Mouse (Mus musculus) kidney, embryonic 15.5 days (tissue): ENCODE measurements around the gene Ddx41. TPM values are rescaled to one million over a fixed set of nuclear protein-coding genes. Genes with fewer than 3 reads are reported as not detected.
A peak's percentile ranks its signal among the peaks of the same experiment; 100 is the strongest.

Source experiments
- ATAC-seq: fragments of 200-750 bp; cut with Nextera tagmentation; replicated peaks from 2 replicates; pipeline ENCODE4 v1.8.0; 2017; ENCODE audit warnings: moderate TSS enrichment; ENCODE audit not compliant: low FRiP score
- H3K27ac ChIP-seq: fragments of 300-500 bp; sonication (generic); 2 replicates; pipeline ENCODE4 v1.5.1; 2015; ENCODE audit warnings: mild to moderate bottlenecking, inconsistent platforms
- H3K27me3 ChIP-seq: fragments of 300-500 bp; sonication (generic); 2 replicates; pipeline ENCODE4 v1.6.1; 2015; ENCODE audit warnings: inconsistent platforms
- H3K36me3 ChIP-seq: fragments of 300-500 bp; sonication (generic); 2 replicates; pipeline ENCODE4 v1.6.1; 2015; ENCODE audit warnings: inconsistent platforms
- H3K4me1 ChIP-seq: fragments of 300-500 bp; sonication (generic); 2 replicates; pipeline ENCODE4 v1.6.1; 2015; ENCODE audit warnings: inconsistent platforms
- H3K4me2 ChIP-seq: fragments of 300-500 bp; sonication (generic); 2 replicates; pipeline ENCODE4 v1.6.1; 2015; ENCODE audit warnings: moderate library complexity, mild to moderate bottlenecking, inconsistent platforms
- H3K4me3 ChIP-seq: fragments of 300-500 bp; sonication (generic); replicated peaks from 2 replicates; pipeline ENCODE4 v1.5.1; 2015; ENCODE audit warnings: mild to moderate bottlenecking, inconsistent platforms
- H3K9ac ChIP-seq: fragments of 300-500 bp; sonication (generic); 2 replicates; pipeline ENCODE4 v1.6.1; 2015; ENCODE audit warnings: mild to moderate bottlenecking, inconsistent platforms
- H3K9me3 ChIP-seq: fragments of 300-500 bp; sonication (generic); replicated peaks from 2 replicates; pipeline ENCODE4 v1.6.1; 2016; ENCODE audit warnings: inconsistent platforms
- WGBS: fragments of 180-500 bp; shearing (Covaris S2); methylation state at CpG from one replicate; pipeline ENCODE4 v1.1.7; 2015; ENCODE audit warnings: mixed read lengths; 5-methylcytosine and 5-hydroxymethylcytosine counted together
- polyA plus RNA-seq: library from polyadenylated mRNA; unstranded; fragments of >200 nt; fragmentation: Nextera tagmentation; extraction: Ambion mirVana; gene quantifications from 2 replicates; pipeline ENCODE4 v1.2.1, GENCODE M21; 2015

Gene Ddx41
- polyA plus RNA-seq, 1 experiment from 2014 or later, result 87.4 TPM

DNA sequence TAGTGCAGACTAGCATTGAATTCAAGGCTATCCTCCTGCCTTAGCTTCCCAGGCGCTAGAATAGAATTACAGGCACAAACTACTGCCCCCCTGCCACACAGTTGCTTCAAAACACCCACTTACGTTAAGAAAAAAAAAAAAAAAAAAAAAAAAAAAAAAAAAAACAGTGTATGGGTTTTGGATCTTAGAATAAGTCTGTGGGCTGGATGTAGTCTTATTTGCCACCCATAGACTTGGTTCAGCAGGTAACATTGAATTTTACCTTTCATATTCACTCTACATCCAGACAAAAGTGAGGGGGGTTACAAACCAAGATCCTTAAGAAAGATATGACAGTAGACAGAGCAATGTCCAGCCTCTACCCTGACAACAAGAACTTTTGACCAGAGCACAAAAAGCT is 31.5 kb upstream of the Ddx41 start:
- no peak overlapping the region for H3K4me3 ChIP-seq
- no peak for ATAC-seq
- no peaks in the 10 kb centered on the region for H3K27me3 ChIP-seq
- WGBS, result 87% methylated on average over 2 of the region's 2 CpGs
- peaks cover 37% of the 10 kb centered on the region for H3K36me3 ChIP-seq
- H3K4me1 ChIP-seq, result peaks cover 18% of the 10 kb centered on the region
- no peak overlapping the region for H3K4me2 ChIP-seq
- no peak overlapping the region for H3K27ac ChIP-seq
- no peak overlapping the region for H3K9ac ChIP-seq
- no peaks in the 10 kb centered on the region for H3K9me3 ChIP-seq

DNA sequence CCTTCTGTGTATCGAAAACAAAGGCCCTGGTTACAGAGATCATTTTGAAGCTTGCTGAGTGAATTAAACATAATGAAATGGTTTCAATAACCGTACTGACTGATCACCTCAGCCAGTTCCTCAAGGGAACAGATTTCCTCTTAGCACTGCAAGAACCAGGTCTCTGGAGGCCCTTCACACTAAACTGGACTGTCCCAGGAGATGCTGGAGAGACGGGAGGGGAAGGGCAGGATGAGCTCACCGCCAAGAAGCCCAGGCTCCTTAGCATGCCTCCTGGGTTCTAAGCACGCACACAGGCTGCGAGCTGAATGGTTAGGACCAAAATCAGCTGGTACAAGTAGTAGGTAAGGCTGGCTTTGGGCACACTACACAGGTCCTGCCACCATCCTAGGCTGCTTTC is 30.5 kb upstream of the Ddx41 start:
- H3K36me3 ChIP-seq, result peaks cover 37% of the 10 kb centered on the region
- no peaks in the 10 kb centered on the region for H3K27me3 ChIP-seq
- ATAC-seq, result no peak
- H3K4me3 ChIP-seq, result no peak overlapping the region
- 84% methylated on average over 6 of the region's 6 CpGs for WGBS
- no peak overlapping the region for H3K4me2 ChIP-seq
- H3K4me1 ChIP-seq, result peaks cover 14% of the 10 kb centered on the region
- H3K9ac ChIP-seq, result no peak overlapping the region
- no peak overlapping the region for H3K27ac ChIP-seq
- H3K9me3 ChIP-seq, result no peaks in the 10 kb centered on the region

DNA sequence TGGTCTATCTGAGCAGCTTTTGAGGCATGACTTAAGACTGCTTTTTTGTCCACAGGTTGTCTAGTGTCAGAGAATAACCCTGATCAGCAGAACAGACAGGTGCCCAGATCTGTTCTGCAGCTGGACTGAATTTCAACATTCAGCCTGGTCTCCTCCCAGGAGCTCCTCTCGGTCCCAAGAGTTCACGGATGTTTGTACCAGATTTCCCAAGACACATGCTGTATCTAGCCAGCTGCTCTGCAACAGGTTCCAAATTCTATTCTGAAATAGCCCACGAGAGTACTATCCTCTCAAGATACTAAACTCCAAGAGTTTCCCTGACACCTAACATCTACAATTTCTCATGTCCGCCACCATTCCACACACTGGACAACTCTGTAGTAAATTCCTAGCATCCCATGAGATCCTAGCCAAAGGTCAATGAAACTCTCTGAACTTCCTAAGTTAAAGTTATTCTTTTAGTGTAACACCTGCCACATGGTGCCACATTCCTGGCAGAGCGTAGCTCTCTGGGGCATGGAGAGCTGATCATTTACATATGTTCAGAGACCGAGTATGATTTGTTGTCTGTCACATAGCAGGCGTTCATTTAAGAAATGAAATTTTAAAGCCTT is 26.9 kb upstream of the Ddx41 start:
- Histone ChIP-seq H3K4me3 (no peak overlapping the region), H3K27ac (0 out of 2 replicates have a peak overlapping the region, but pooled peaks have one; percentile 42), H3K27me3 (no peaks in the 10 kb centered on the region), H3K9me3 (no peaks in the 10 kb centered on the region), H3K36me3 (peaks cover 48% of the 10 kb centered on the region), H3K9ac (no peak overlapping the region), H3K4me1 (no peaks in the 10 kb centered on the region), H3K4me2 (no peak overlapping the region)
- 78% methylated on average over 7 of the region's 7 CpGs for WGBS
- ATAC-seq, result no peak

DNA sequence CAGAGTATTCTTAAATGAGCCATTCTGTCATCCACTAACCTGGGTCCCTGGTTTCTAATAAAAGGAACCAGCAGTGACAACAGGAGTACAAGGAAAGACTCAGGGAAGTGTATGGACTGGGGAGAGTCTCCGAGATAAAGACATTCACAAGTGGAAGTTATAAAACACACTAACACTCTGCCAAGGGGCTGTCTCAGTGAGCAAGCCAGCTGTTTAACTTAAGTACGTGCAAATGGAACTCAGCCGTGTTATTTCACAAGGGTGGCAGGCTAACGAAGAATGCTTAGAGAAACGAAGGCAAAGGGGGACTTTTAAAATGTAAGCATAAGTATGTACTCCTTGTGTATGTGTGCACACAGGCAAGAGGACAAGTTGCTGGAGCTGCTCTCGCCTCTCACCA is 21.0 kb upstream of the Ddx41 start:
- Histone ChIP-seq H3K4me2 (no peak overlapping the region), H3K9me3 (no peaks in the 10 kb centered on the region), H3K27me3 (no peaks in the 10 kb centered on the region), H3K4me1 (no peaks in the 10 kb centered on the region), H3K36me3 (peaks cover 58% of the 10 kb centered on the region), H3K4me3 (no peak overlapping the region), H3K27ac (no peak overlapping the region), H3K9ac (no peak overlapping the region)
- WGBS, result 64% methylated on average over 6 of the region's 6 CpGs
- ATAC-seq, result no peak

DNA sequence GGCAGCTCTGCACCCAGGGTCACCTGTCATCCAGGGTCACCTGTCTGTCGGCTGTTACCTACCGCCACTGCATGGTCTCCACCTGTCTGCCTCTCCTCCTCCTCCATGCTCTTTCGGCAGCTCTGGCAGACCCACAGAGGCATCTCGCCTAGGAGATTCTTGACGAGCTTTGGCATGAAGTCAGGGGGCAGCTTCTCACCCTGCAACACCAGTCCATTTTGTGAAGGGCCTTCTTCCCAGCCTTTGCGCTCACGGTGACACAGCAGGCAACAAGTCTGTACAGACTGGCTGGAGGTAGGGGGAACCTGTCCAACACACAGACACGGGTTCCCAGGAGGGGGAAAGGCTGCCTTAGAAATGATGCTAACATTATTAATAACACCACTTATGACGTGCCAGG is 19.5 kb upstream of the Ddx41 start:
- Histone ChIP-seq H3K4me3 (no peak overlapping the region), H3K36me3 (peaks cover 67% of the 10 kb centered on the region), H3K4me2 (no peak overlapping the region), H3K9me3 (no peaks in the 10 kb centered on the region), H3K9ac (no peak overlapping the region), H3K27me3 (no peaks in the 10 kb centered on the region), H3K4me1 (no peaks in the 10 kb centered on the region), H3K27ac (no peak overlapping the region)
- 90% methylated on average over 9 of the region's 9 CpGs for WGBS
- no peak for ATAC-seq

DNA sequence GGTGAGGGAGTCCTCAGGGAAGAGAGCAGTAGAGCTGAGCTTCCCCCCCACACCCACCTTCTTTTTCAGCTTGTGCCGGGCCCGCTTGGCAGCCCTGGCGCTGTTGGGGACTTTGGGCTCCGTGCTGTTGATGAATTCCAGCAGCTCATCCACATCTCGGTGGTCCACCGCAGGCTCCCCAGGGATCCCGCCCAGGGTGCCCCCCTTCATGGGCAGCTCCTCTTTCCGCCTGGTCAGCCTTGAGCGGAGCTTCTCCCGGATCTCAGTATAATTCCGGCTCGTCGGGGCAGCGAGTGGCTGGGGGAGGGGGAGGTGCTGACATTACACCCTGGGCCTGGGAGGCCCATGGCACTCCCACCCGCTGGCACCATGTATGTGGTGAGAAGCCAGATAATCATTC is 12.6 kb upstream of the Ddx41 start:
- H3K4me3 ChIP-seq, result no peak overlapping the region
- 75% methylated on average over 15 of the region's 15 CpGs for WGBS
- no peaks in the 10 kb centered on the region for H3K4me1 ChIP-seq
- no peaks in the 10 kb centered on the region for H3K9me3 ChIP-seq
- peaks cover 98% of the 10 kb centered on the region for H3K36me3 ChIP-seq
- no peak overlapping the region for H3K9ac ChIP-seq
- no peak overlapping the region for H3K27ac ChIP-seq
- no peak overlapping the region for H3K4me2 ChIP-seq
- no peaks in the 10 kb centered on the region for H3K27me3 ChIP-seq
- ATAC-seq, result no peak

DNA sequence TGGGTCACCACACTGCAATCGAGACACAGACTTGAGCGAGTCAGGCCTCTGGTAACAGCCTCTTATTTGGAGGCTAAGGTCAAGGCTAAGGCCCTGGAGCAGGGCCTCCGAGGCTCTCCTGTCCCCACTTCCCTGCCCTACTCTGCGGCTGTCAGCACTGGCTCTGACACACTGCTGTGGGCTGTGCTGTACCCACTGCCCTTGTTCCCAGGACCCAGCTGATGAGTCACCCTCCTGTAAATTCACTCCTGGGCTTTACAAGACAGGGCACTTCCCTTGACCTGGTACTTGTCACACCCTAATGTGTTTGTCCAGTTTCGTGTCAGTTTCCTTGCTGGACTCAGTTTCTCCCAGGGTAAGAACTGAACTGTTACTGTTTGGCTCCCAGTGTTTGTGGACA is 12.0 kb upstream of the Ddx41 start:
- Histone ChIP-seq H3K4me3 (no peak overlapping the region), H3K4me2 (no peak overlapping the region), H3K36me3 (peaks cover 98% of the 10 kb centered on the region), H3K9ac (no peak overlapping the region), H3K27me3 (no peaks in the 10 kb centered on the region), H3K27ac (no peak overlapping the region), H3K4me1 (no peaks in the 10 kb centered on the region), H3K9me3 (no peaks in the 10 kb centered on the region)
- 83% methylated on average over 5 of the region's 5 CpGs for WGBS
- ATAC-seq, result no peak

DNA sequence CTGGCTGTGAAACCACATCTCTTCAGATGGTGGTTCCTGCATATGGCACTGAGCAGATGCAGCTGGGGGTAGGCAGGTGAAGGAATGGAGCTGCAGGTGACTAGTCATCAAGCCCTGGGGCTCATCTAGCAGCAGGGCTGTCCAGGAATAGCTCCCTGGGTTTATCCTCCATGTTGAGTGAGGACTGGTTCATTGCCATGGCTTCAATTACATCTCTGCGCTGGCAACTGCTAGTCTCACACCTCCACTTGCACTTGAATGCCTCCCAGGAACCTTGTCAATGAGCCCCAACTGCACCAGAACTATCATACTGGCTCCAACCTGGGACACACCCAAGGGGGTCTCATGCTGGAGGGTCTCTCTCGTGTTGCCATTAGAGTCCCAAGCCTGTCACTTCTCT is 11.5 kb upstream of the Ddx41 start:
- ATAC-seq, result no peak
- H3K4me3 ChIP-seq, result no peak overlapping the region
- no peak overlapping the region for H3K9ac ChIP-seq
- H3K27me3 ChIP-seq, result no peaks in the 10 kb centered on the region
- no peaks in the 10 kb centered on the region for H3K4me1 ChIP-seq
- peaks cover 98% of the 10 kb centered on the region for H3K36me3 ChIP-seq
- H3K9me3 ChIP-seq, result no peaks in the 10 kb centered on the region
- H3K27ac ChIP-seq, result no peak overlapping the region
- H3K4me2 ChIP-seq, result no peak overlapping the region
- 92% methylated on average over 2 of the region's 2 CpGs for WGBS

DNA sequence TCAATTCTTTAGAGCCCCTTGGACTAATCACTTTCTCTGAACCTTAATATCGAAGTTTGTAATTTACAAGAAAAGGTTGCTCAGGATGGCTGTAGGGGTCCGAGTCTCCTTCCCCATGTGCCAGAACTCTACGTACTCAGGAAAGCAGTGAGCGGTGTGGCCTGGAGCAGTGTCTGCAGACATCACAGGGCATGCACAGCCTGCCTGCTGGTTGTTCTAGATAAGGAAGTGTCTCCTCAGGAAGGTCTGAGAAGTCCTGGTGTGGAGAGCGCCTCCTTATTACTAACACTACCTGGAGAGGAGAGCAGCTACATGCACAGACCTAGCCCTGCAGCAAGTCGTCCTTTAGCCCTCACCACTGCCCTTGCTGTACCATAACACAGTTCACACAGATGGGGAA is 8.3 kb upstream of the Ddx41 start:
- Histone ChIP-seq H3K36me3 (peaks cover 100% of the 10 kb centered on the region), H3K4me3 (no peak overlapping the region), H3K9me3 (no peaks in the 10 kb centered on the region), H3K27ac (no peak overlapping the region), H3K9ac (no peak overlapping the region), H3K4me2 (no peak overlapping the region), H3K4me1 (no peaks in the 10 kb centered on the region), H3K27me3 (no peaks in the 10 kb centered on the region)
- WGBS, result 92% methylated on average over 6 of the region's 6 CpGs
- ATAC-seq, result no peak

DNA sequence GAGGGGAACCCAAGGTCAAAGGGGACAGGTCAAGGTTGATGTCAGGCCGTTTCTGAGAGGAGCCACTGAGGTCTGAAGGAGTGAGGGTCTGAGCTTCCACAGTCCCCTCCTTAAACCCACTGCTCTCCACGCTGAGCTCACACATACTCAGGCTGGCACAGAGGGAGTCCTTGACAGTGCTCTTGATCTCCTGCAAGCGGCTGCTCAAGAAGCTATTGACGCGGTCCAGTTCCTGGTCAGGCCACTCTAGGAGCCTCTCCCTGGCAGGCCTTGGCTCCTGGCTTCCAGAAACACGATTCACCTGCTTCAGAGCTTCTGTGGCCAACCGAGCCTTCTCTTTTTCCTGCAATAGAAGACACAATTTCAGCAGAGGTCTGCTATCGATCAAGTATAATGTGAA is 7.0 kb upstream of the Ddx41 start:
- Histone ChIP-seq H3K4me1 (no peaks in the 10 kb centered on the region), H3K9ac (no peak overlapping the region), H3K4me2 (no peak overlapping the region), H3K4me3 (no peak overlapping the region), H3K9me3 (no peaks in the 10 kb centered on the region), H3K27ac (no peak overlapping the region), H3K27me3 (no peaks in the 10 kb centered on the region), H3K36me3 (peaks cover 100% of the 10 kb centered on the region)
- WGBS, result 83% methylated on average over 8 of the region's 8 CpGs
- ATAC-seq, result no peak

DNA sequence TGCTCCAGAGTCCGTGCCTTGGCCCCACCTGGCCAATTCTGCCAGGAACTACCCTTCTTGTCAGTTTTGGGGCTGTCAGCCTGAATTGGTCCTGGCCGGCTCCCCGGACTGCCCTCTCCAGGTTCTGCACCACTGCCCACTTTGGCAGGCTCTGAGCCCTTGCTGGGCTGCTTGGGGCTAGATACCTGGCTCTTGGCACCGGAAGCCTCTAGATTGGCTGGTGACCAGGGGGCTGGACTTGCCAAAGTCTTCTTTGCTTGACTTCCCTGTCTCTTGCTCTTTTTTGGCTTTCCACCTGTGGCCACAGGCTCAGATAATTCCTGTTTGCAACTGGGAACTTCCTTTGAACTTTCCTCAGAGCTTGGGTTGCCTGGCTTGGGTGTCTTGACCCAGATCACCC is 6.4 kb upstream of the Ddx41 start:
- no peaks in the 10 kb centered on the region for H3K4me1 ChIP-seq
- no peaks in the 10 kb centered on the region for H3K27me3 ChIP-seq
- no peak for ATAC-seq
- H3K4me2 ChIP-seq, result no peak overlapping the region
- H3K27ac ChIP-seq, result no peak overlapping the region
- 89% methylated on average over 4 of the region's 4 CpGs for WGBS
- no peak overlapping the region for H3K9ac ChIP-seq
- H3K36me3 ChIP-seq, result peaks cover 100% of the 10 kb centered on the region
- no peaks in the 10 kb centered on the region for H3K9me3 ChIP-seq
- no peak overlapping the region for H3K4me3 ChIP-seq

DNA sequence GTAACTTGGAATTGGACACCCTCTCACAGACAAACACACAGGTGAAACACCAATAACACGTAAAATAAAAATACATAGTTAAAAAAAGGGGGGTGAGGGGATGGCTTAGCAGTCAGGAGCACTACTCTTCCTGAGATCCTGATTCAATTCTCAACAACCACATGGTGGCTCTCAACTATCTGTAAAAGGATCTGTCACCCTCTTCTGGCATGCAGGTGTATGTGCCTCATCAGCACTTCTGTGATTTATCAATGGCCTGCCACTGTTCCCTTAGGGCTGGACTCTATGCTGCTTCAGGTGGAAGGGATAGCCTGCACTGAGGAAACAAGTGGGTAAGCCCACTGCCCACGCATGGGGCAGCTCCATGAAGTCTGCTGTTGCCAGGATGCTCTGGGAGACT is 4.5 kb upstream of the Ddx41 start:
- no peak overlapping the region for H3K4me3 ChIP-seq
- H3K36me3 ChIP-seq, result peaks cover 85% of the 10 kb centered on the region
- no peak overlapping the region for H3K27ac ChIP-seq
- no peaks in the 10 kb centered on the region for H3K27me3 ChIP-seq
- H3K4me2 ChIP-seq, result no peak overlapping the region
- H3K9me3 ChIP-seq, result no peaks in the 10 kb centered on the region
- 93% methylated on average over 2 of the region's 2 CpGs for WGBS
- H3K9ac ChIP-seq, result no peak overlapping the region
- H3K4me1 ChIP-seq, result peaks cover 6% of the 10 kb centered on the region
- no peak for ATAC-seq

DNA sequence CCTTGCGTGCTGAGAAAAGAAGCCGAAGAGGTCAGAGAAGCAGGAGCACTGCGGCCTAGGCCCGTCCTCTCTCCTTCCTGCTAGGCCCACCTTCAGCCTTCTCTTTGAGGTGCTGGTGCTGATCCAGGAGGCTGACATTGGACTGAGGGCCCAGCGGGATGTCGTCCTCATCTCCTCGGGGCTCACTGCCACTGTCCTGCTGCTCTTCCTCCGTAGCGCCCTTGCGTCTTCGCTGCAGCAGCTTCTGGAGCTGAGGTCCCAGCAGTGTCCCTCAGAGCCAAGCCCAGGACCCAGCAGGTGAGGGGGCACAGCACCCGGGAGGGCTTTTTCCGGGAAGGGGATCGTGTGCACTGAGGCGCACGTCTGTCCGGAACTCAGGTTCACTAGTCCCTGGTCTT is 663 bp downstream of the Ddx41 start:
- no peak for ATAC-seq
- H3K27ac ChIP-seq, result peak overlapping the region; percentile 49; the same call in 1 of the 2 replicates
- peak overlapping the region; percentile 63 for H3K4me3 ChIP-seq
- 15% methylated on average over 17 of the region's 17 CpGs for WGBS
- H3K4me2 ChIP-seq, result peak overlapping the region; percentile 96
- no peaks in the 10 kb centered on the region for H3K27me3 ChIP-seq
- peaks cover 78% of the 10 kb centered on the region for H3K36me3 ChIP-seq
- H3K9ac ChIP-seq, result peak overlapping the region; percentile 65
- H3K4me1 ChIP-seq, result peaks cover 19% of the 10 kb centered on the region
- H3K9me3 ChIP-seq, result no peaks in the 10 kb centered on the region
